Mouse (Mus musculus) hindbrain, embryonic 11.5 days (tissue): Measurements from ENCODE around the gene Rftn1. TPM values are rescaled to one million over a fixed set of nuclear protein-coding genes. Genes with fewer than 3 reads are reported as not detected.

Experiments
- ATAC-seq: fragments of 200-750 bp; cut with Nextera tagmentation; 2 replicates; pipeline ENCODE4 v1.8.0; 2017; ENCODE audit warnings: mild to moderate bottlenecking, moderate TSS enrichment, moderate library complexity; ENCODE audit not compliant: low FRiP score
- DNase-seq: peaks from one replicate; pipeline ENCODE4 v3.0.0-alpha.2; 2015; ENCODE audit warnings: low spot score
- H3K27ac ChIP-seq: fragments of 300-500 bp; sonication (generic); 2 replicates; pipeline ENCODE4 v1.5.1; 2014; ENCODE audit warnings: mild to moderate bottlenecking, low read depth, low read length
- H3K27me3 ChIP-seq: fragments of 300-500 bp; sonication (generic); 2 replicates; pipeline ENCODE4 v1.6.1; 2014; ENCODE audit warnings: mild to moderate bottlenecking, low read length, moderate library complexity, mixed read lengths; ENCODE audit not compliant: control insufficient read depth, insufficient read depth
- H3K36me3 ChIP-seq: fragments of 300-500 bp; sonication (generic); 2 replicates; pipeline ENCODE4 v1.6.1; 2014; ENCODE audit warnings: mild to moderate bottlenecking, low read length, moderate library complexity, mixed read lengths; ENCODE audit not compliant: control insufficient read depth, insufficient read depth
- H3K4me1 ChIP-seq: fragments of 300-500 bp; sonication (generic); replicated peaks from 2 replicates; pipeline ENCODE4 v1.6.1; 2014; ENCODE audit warnings: low read length, mixed read lengths; ENCODE audit not compliant: control insufficient read depth, insufficient read depth
- H3K4me2 ChIP-seq: fragments of 300-500 bp; sonication (generic); replicated peaks from 2 replicates; pipeline ENCODE4 v1.6.1; 2014; ENCODE audit warnings: mild to moderate bottlenecking, low read depth, low read length
- H3K4me3 ChIP-seq: fragments of 300-500 bp; sonication (generic); 2 replicates; pipeline ENCODE4 v1.5.1; 2014; ENCODE audit warnings: low read depth, low read length
- H3K9ac ChIP-seq: fragments of 300-500 bp; sonication (generic); 2 replicates; pipeline ENCODE4 v1.6.1; 2014; ENCODE audit warnings: low read depth, low read length
- H3K9me3 ChIP-seq: fragments of 300-500 bp; sonication (generic); 2 replicates; pipeline ENCODE4 v1.6.1; 2016; ENCODE audit warnings: low read length; ENCODE audit not compliant: control insufficient read depth
- WGBS: fragments of 180-500 bp; shearing (Covaris S2); extraction: QIAGEN DNeasy Blood & Tissue Kit; methylation state at CpG from one replicate; pipeline ENCODE4 v1.1.7; 2014; 5-methylcytosine and 5-hydroxymethylcytosine counted together
- polyA plus RNA-seq: library from polyadenylated mRNA; unstranded; fragments of >200 nt; fragmentation: Nextera tagmentation; extraction: Ambion mirVana; gene quantifications from 2 replicates; pipeline ENCODE4 v1.2.1, GENCODE M21; 2014

Rftn1 gene
- polyA plus RNA-seq, 1 experiment from 2014 or later = 5.6 TPM

DNA sequence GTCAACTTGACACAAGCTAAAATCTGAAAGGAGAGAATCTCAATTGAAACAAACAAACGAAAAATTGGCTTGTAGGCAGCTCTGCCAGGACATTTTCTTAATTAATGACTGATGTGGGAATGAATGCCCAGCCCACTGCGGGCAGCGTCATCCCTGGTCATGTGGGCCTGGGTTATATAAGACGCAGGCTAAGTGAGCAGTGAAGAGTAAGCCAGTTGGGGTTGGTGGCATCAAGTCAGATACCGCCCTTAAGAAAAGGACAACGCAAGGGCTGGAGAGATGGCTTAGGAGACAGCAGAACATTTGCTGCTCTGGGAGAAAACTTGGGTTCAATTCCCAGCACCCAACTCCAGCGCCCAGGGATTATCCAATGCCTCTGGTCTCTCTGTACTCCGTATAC lies 97.6 kb downstream of the Rftn1 start:
- H3K4me2 ChIP-seq = no peak overlapping the region
- H3K9ac ChIP-seq = no peak overlapping the region
- no peaks in the 10 kb centered on the region for H3K9me3 ChIP-seq
- no peak overlapping the region for H3K27ac ChIP-seq
- H3K27me3 ChIP-seq = no peaks in the 10 kb centered on the region
- DNase-seq (no peak), ATAC-seq (no peak)
- H3K4me3 ChIP-seq = no peak overlapping the region
- no peaks in the 10 kb centered on the region for H3K4me1 ChIP-seq
- 90% methylated on average over 8 of the region's 8 CpGs for WGBS
- H3K36me3 ChIP-seq = no peaks in the 10 kb centered on the region

DNA sequence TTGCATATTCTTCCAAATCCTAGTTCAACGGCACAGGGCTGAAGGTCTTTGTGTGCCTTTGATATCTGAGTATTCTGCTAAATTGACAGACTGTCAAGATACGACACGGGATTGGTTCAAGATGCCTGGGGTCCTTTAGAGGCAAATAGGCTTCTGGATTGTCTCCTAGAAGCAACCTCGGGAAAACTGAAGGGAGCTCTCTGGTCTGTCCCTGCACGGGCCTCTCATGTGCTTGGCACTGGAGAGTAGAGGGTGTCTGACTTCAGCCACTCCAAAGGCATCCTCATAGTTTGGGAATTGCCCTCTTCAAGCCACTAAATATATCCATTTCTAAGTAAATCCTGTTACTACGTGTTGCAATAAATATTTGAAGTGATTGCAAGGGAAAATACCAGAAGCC lies 98.6 kb downstream of the Rftn1 start:
- Histone ChIP-seq H3K4me3 (no peak overlapping the region), H3K4me1 (no peaks in the 10 kb centered on the region), H3K9ac (no peak overlapping the region), H3K27me3 (no peaks in the 10 kb centered on the region), H3K27ac (no peak overlapping the region), H3K4me2 (no peak overlapping the region), H3K36me3 (no peaks in the 10 kb centered on the region), H3K9me3 (no peaks in the 10 kb centered on the region)
- WGBS = 74% methylated on average over 6 of the region's 6 CpGs
- ATAC-seq (no peak), DNase-seq (no peak)

DNA sequence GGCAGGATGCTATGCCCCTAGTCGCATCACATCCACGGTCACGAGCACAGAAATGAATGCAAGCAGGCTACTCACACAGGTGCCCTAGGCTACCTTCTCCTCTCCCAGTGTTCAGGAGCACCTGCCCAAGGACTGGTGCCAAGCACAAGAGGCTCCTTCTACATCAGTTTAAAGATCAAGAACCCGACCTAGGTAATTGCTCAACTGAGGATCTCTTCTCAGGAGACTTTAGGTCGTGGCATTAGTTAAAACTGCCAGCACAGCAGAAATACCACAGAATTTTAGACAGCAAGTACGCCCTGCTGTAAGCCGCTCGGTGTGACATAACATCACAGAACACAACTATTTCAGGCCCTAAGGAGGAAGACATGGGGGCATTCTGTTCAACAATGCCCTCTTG lies 100.7 kb downstream of the Rftn1 start:
- Histone ChIP-seq H3K27me3 (no peaks in the 10 kb centered on the region), H3K4me2 (no peak overlapping the region), H3K27ac (no peak overlapping the region), H3K4me3 (no peak overlapping the region), H3K36me3 (no peaks in the 10 kb centered on the region), H3K9me3 (no peaks in the 10 kb centered on the region), H3K4me1 (no peaks in the 10 kb centered on the region), H3K9ac (no peak overlapping the region)
- ATAC-seq = no peak
- WGBS = 83% methylated on average over 8 of the region's 8 CpGs
- DNase-seq = no peak

DNA sequence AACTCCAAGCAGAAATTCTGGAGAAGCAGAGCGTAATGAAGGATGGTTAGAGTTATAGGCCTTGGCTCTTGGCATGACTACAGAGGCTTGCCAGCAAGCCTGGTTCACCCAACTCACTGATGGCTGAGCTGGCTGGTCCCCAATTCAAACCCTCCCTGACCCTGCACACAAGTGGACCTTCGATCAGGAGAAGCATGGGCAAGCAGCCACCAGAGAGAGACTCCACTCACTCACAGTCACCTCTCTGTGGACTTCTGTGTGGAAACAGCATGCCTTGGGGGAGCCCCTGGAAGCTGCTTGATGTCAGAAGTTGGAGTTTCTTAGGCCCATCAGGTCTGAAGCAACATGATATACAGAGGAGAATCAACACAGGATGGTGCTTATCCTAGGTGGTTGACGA lies 102.4 kb downstream of the Rftn1 start:
- ATAC-seq (no peak), DNase-seq (no peak)
- Histone ChIP-seq H3K4me1 (no peaks in the 10 kb centered on the region), H3K4me3 (no peak overlapping the region), H3K27ac (no peak overlapping the region), H3K9me3 (no peaks in the 10 kb centered on the region), H3K36me3 (no peaks in the 10 kb centered on the region), H3K4me2 (no peak overlapping the region), H3K27me3 (no peaks in the 10 kb centered on the region), H3K9ac (no peak overlapping the region)
- 90% methylated on average over 3 of the region's 3 CpGs for WGBS

GRCm38 (mm10) chr17:50086887-50087286 lies 103.6 kb downstream of the Rftn1 start:
- ATAC-seq (no peak), DNase-seq (no peak)
- Histone ChIP-seq H3K27ac (no peak overlapping the region), H3K27me3 (no peaks in the 10 kb centered on the region), H3K4me2 (no peak overlapping the region), H3K9ac (no peak overlapping the region), H3K36me3 (no peaks in the 10 kb centered on the region), H3K4me3 (no peak overlapping the region), H3K9me3 (no peaks in the 10 kb centered on the region), H3K4me1 (no peaks in the 10 kb centered on the region)
- 56% methylated on average over 4 of the region's 4 CpGs for WGBS

GRCm38 (mm10) chr17:50084721-50085120 lies 105.8 kb downstream of the Rftn1 start:
- Histone ChIP-seq H3K27ac (no peak overlapping the region), H3K4me3 (no peak overlapping the region), H3K36me3 (no peaks in the 10 kb centered on the region), H3K9ac (no peak overlapping the region), H3K27me3 (no peaks in the 10 kb centered on the region), H3K4me2 (no peak overlapping the region), H3K9me3 (no peaks in the 10 kb centered on the region), H3K4me1 (no peaks in the 10 kb centered on the region)
- WGBS = 91% methylated on average over 6 of the region's 6 CpGs
- ATAC-seq (no peak), DNase-seq (no peak)

DNA sequence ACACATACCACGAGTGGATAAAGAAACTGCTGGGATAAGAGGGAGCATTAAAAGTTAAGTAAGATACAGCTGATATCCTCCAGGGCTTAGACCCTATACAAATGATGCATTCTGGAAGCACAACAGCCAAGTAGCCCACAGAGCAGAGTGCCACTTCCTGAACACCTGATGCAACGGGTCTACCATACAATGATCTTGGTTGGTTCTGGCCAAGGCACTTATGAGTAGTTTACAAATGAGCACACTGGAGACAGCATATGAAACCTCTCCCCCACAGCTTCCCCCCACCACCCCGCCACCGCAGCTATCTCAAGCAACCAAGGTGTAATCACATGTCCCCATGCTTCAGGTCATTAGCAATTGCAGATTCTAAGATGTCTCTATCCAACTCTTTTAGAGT lies 106.5 kb downstream of the Rftn1 start:
- H3K27ac ChIP-seq = no peak overlapping the region
- WGBS = 90% methylated on average over 4 of the region's 4 CpGs
- DNase-seq (no peak), ATAC-seq (no peak)
- H3K4me1 ChIP-seq = no peaks in the 10 kb centered on the region
- H3K36me3 ChIP-seq = no peaks in the 10 kb centered on the region
- H3K27me3 ChIP-seq = no peaks in the 10 kb centered on the region
- H3K4me2 ChIP-seq = no peak overlapping the region
- no peak overlapping the region for H3K9ac ChIP-seq
- no peaks in the 10 kb centered on the region for H3K9me3 ChIP-seq
- no peak overlapping the region for H3K4me3 ChIP-seq

DNA sequence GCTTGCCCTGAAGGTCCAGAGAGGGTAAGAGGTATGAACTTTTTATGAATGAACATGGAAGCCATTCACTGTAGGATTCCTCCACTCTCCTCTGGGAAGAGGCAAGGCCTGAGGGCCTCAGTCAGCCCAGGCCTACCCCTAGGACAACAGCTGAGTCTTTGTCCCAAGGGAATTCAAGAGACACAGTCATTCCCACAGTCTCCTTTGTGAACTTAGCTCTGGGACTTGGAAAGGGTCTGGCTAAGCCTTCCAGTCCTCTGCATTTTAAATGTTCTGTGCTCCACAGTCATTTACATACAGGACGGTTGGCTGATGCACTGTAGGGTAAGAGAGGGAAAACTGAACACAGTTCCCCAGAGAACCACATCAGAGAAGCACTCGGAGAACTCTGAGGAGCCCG lies 107.5 kb downstream of the Rftn1 start:
- Histone ChIP-seq H3K9ac (no peak overlapping the region), H3K4me3 (no peak overlapping the region), H3K9me3 (no peaks in the 10 kb centered on the region), H3K27ac (no peak overlapping the region), H3K27me3 (no peaks in the 10 kb centered on the region), H3K4me1 (no peaks in the 10 kb centered on the region), H3K36me3 (no peaks in the 10 kb centered on the region), H3K4me2 (no peak overlapping the region)
- no peak for ATAC-seq
- WGBS = 78% methylated on average over 3 of the region's 3 CpGs
- no peak for DNase-seq

GRCm38 (mm10) chr17:50081647-50082046 lies 108.8 kb downstream of the Rftn1 start:
- Histone ChIP-seq H3K9ac (no peak overlapping the region), H3K4me3 (no peak overlapping the region), H3K36me3 (no peaks in the 10 kb centered on the region), H3K27me3 (no peaks in the 10 kb centered on the region), H3K4me2 (no peak overlapping the region), H3K27ac (no peak overlapping the region), H3K9me3 (no peaks in the 10 kb centered on the region), H3K4me1 (no peaks in the 10 kb centered on the region)
- WGBS = 56% methylated on average over 9 of the region's 9 CpGs
- DNase-seq = no peak
- ATAC-seq = no peak
